Mouse (Mus musculus) mouse trophoblast stem cell (cell line): Measurements from ENCODE around the gene Usp3.

Experiments
- in situ Hi-C, 2 experiments: fragments of 300-500 bp; cut with MseI, MboI; formaldehyde crosslinking; loops; 2 replicates in 1 of 2; 3 replicates in 1 of 2; pipeline ENCODE4 v1.15.1; 2025

Usp3 gene

DNA sequence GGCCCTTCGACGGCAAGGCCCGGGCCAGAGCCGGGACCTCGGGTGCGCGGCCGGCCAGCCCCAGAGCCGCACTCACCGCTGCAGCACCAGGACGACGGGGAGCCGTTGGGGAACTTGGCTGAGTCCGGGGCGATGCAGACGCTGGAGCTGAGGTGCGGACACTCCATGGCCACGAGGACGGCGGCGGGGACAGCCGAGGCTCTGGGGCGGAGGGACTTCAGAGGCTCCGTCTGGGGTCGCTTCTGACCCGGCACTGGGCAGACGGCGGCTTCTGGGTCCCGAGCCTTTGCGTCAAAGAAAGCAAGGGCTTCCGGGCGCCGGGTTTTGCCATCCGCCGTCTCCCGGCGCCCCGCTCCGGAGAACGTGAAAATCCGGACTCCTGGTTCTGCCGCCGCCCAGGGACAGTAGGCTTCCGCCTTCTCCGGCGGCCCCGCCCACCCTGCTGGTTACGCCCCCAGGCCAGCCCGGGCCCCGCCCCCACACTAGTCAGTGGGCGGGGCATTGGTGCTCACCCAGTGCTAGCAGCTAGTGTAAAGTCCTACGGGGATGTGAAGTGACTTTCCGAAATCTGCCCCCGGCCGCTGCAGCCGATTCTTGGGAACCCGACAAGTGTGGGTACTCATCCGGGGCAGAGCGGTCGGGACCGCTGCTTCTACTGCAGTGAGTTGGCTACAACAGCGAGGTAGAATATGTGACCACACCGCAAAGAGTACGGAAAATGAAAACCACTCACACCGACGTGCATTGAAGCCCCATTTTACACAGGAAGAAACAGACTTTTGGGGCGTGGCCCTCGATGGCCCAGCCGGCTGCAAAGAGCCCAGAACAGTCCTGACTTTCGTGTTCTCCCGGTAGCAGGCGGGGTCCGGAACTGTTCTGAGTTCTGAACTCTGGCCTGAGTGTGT is at the start of gene Usp3:
Gene Usp3, minus strand, starts transcription at position 435 of the 905 bp plus-strand sequence.
- in situ Hi-C loops: no loop called here

DNA sequence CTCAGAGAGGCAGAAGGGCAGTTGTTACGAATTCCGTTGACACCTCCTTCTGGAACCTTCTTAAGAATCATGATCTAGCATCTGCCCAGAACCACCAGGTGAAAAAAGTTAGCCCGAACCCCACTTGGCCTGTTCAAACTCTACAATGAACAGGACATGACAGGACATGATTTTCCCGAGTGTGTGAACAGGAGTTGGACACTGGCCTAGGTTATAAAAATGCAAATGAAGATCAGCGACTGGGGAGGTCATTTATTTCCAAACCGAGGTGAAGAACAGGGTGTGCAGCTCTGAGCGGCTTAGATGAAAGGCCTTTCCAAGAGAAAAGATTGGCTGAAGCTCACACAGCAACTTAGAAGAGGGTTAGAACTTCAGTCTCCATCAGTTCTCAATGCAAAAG is 47.5 kb upstream of the Usp3 start:
- in situ Hi-C loops: loop anchor here in 1 of 2 experiments (10.0 kb wide), 1 partner anchor 154 kb away; the partner anchor contains the start of genes Aph1b and Gm10647

- in situ Hi-C loops: loop anchor here in 1 of 2 experiments (10.0 kb wide), 1 partner anchor 155 kb away; the partner anchor contains the start of genes Aph1b and Gm10647
These were observed 46.7 kb upstream of the Usp3 start for GRCm38 (mm10) chr9:66639626-66640025.

DNA sequence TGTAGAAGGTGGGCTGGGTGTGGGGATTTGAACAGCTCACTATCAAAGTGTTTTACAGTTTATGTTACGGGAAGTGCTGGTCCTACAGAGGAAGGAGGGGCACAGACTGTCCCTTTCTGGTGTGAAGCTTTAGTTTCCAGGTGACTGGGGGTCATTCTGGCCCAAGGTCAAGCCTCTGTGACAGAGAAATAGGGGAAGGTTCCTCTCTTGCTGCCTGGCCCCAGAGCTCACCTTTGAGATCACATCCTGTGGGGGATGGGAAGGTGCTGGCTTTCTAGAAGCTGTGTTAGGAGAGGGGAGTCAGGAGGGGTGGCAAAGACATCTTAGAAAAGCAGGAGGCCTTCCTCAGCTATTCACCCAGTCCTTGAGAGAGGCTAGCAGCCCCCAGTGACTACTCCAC is 39.5 kb upstream of the Usp3 start:
- in situ Hi-C loops: no loop called here

DNA sequence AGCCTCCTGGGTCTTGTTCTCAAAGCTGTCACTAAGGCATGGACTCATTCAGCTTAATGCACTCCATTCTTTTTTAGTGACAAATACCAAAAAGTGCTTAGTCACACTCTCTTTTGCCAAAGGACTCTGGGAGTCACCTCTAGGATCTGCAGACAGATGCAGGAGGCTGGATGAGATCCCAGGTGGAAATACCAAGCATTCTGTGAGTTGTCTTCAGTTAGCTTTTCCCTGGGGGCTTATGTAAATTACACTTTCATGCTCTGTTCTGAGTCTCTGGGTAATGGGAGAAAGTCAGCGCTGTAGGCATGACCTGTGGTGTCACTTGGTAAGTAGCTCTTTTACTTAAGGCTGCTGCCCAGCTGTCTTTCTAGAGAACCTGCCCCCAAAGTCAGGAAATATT is 38.0 kb upstream of the Usp3 start:
- in situ Hi-C loops: no loop called here

GRCm38 (mm10) chr9:66626661-66627060 is 33.7 kb upstream of the Usp3 start:
- in situ Hi-C loops: no loop called here

GRCm38 (mm10) chr9:66625974-66626530 is 33.1 kb upstream of the Usp3 start:
- in situ Hi-C loops: no loop called here

GRCm38 (mm10) chr9:66624873-66625272 is 31.9 kb upstream of the Usp3 start:
- in situ Hi-C loops: no loop called here

- in situ Hi-C loops: no loop called here
These were observed 30.7 kb upstream of the Usp3 start for GRCm38 (mm10) chr9:66623627-66624026.

DNA sequence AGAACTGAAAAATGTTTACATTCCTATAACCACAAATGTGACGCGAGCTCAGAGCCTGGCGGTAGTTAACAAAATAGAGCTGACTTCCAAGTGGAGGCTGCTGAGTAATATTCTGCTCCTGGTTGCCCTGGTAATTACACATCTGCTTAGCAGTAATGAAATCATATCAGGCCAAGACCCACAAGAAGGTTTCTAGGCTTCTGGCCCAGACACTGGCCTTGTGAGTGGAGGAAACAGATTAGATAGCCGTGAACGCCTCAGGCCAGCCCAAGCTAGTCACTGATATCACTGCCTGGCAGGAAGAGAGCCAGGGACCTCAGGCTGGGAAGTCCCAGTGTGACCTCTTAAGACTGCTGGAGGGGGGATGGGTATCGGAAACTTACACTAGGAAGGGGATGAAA is 27.6 kb upstream of the Usp3 start:
- in situ Hi-C loops: no loop called here

DNA sequence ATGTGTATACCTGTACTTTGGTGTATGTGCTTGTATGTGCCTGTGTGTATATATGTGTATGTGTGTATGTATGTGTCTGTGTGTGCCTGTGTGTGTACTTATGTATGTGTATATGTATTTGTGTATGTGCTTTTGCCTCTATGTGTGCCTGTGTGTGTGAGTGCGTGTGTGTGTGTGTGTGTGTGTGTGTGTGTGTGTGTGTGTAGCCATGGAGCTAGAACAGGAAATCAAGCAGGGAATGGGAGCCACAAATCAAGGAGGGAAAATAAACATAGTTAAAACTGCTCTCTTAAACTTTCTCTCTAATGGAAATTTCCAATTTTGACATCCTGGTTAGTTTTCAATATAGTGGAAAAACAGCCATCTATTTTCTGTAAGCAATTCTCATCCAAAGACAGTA is 27.1 kb upstream of the Usp3 start:
- in situ Hi-C loops: no loop called here

- in situ Hi-C loops: no loop called here
These were observed 24.9 kb upstream of the Usp3 start for GRCm38 (mm10) chr9:66617812-66618211.

- in situ Hi-C loops: no loop called here
These were observed 23.9 kb upstream of the Usp3 start for GRCm38 (mm10) chr9:66616858-66617257.

DNA sequence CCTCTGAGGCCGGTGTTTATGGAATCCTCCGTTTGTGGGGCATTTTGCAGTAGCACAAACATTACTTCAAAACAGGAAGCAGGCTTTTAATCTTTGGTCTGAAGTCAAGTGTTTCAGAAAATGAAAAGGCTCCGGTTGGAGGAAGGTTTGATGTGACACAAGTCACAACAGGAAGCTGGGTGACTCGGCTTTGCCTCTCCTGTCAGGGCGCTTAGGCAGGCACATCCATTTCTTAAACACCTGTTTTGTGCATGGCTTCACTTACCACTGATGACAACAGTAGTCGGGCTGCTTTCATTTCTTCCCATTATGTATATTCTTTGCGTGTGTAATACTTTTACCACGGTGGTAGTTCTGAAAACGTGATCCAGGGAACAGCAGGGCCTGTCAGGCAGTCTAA is 22.2 kb upstream of the Usp3 start:
- in situ Hi-C loops: no loop called here

GRCm38 (mm10) chr9:66614547-66614946 is 21.6 kb upstream of the Usp3 start:
- in situ Hi-C loops: no loop called here

DNA sequence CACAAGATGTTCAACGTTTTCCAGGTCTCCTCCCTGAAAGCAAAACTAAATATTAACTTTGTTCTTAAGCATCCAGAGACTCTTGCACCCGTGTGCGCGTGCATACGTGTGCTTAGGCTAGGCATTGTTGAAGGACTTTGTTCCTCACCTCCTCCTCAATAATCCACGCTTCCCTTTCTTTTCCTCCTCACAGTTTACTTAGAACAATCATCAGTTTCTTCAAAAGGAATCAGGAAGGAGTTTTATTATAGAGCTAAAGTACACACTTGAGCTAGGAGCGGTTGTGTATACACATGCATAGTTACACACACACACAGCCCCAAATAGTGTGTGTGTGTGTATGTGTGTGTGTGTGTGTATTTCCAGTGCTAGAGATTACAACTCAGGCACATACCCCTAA is 20.7 kb upstream of the Usp3 start:
- in situ Hi-C loops: no loop called here

- in situ Hi-C loops: no loop called here
These were observed 18.6 kb upstream of the Usp3 start for GRCm38 (mm10) chr9:66611478-66612093.

- in situ Hi-C loops: no loop called here
These were observed 15.9 kb upstream of the Usp3 start for GRCm38 (mm10) chr9:66608817-66609345.

DNA sequence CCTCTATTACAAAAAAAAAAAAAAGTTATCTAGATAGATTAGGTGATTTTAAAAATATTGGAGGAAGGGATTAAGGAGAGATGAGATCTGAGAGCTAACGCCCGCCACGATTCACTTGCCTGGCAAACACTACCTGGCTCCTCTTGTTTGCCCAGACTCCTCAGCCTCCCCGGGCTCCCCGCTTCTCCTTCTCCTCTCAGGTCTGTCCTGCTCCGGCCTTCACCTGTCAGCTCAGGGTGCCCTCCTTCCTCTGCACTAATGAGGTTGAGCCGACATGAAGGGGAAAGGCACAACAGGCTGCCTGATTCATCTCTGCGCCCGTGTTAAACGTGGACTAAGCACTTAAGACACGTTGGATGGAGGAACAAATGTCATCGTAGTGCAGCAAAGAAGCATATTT is 13.9 kb upstream of the Usp3 start:
- in situ Hi-C loops: no loop called here

DNA sequence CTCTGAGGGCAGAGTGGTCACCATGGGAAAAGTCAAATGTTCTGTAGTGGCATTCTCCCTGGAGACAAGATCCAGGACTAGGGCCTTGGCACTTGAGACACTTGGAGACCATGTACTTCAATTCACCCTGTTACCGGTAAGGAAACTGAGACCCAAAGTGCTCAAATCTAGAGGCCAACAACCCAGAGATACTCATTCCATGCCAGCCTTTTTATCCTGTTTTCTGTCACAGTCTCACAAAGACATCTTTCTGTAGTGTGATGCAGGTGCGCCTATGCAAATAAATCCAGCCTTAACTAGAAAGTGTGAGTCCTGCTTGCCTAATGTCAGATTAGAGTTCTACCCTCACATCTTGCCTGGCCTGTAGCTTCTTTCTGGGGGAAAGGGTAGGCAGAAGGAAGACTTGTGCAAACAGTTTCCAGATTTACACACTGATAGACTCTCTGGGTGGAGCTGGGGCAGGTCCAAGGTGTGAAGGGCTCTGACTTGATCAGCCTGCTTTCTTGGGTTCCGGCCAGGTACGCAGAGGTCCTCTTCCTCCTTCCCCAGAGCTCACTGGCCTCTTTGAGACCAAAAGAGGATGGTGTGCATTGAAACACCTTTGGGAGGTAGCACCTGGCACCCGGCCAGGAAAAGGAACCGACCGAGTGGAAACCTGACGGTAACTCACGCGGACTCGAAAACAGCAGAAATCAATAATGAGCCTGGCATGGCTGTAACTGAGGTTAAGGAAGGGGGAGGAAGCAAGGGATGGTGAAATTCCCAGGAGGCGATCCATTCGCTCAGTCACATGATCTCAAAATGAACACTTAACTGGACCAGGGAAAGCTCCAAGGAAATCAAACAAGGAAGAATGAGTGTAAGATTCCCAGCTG is 13.2 kb upstream of the Usp3 start:
- in situ Hi-C loops: no loop called here
